Mouse (Mus musculus) midbrain, embryonic 14.5 days (tissue): ENCODE measurements around the gene Ndufa4l2. TPM values are rescaled to one million over a fixed set of nuclear protein-coding genes. Genes with fewer than 3 reads are reported as not detected.

Experiments
- ATAC-seq: fragments of 200-750 bp; cut with Nextera tagmentation; 2 replicates; pipeline ENCODE4 v1.8.0; 2017; ENCODE audit warnings: moderate number of reproducible peaks, moderate library complexity; ENCODE audit not compliant: low FRiP score, low TSS enrichment
- DNase-seq: peaks from one replicate; pipeline ENCODE4 v3.0.0-alpha.2; 2015
- H3K27ac ChIP-seq: fragments of 300-500 bp; sonication (generic); replicated peaks from 2 replicates; pipeline ENCODE4 v1.5.1; 2014; ENCODE audit warnings: mild to moderate bottlenecking, low read depth, low read length, moderate library complexity
- H3K27me3 ChIP-seq: fragments of 300-500 bp; sonication (generic); 2 replicates; pipeline ENCODE4 v1.6.1; 2014; ENCODE audit warnings: low read length, control low read depth, mixed read lengths; ENCODE audit not compliant: control insufficient read depth, insufficient read depth
- H3K36me3 ChIP-seq: fragments of 300-500 bp; sonication (generic); 2 replicates; pipeline ENCODE4 v1.6.1; 2014; ENCODE audit warnings: low read length, control low read depth; ENCODE audit not compliant: control insufficient read depth, insufficient read depth
- H3K4me1 ChIP-seq: fragments of 300-500 bp; sonication (generic); 2 replicates; pipeline ENCODE4 v1.6.1; 2014; ENCODE audit warnings: mild to moderate bottlenecking, antibody characterized with exemption, low read length, control low read depth; ENCODE audit not compliant: control insufficient read depth, insufficient read depth
- H3K4me2 ChIP-seq: fragments of 300-500 bp; sonication (generic); 2 replicates; pipeline ENCODE4 v1.6.1; 2014; ENCODE audit warnings: mild to moderate bottlenecking, low read length, moderate library complexity
- H3K4me3 ChIP-seq: fragments of 300-500 bp; sonication (generic); replicated peaks from 2 replicates; pipeline ENCODE4 v1.5.1; 2014; ENCODE audit warnings: low read depth, low read length
- H3K9ac ChIP-seq: fragments of 300-500 bp; sonication (generic); replicated peaks from 2 replicates; pipeline ENCODE4 v1.6.1; 2014; ENCODE audit warnings: mild to moderate bottlenecking, low read length, moderate library complexity
- H3K9me3 ChIP-seq: fragments of 300-500 bp; sonication (generic); 2 replicates; pipeline ENCODE4 v1.6.1; 2016; ENCODE audit warnings: low read length, control low read depth, mixed read lengths; ENCODE audit not compliant: control insufficient read depth
- WGBS: fragments of 180-500 bp; shearing (Covaris S2); extraction: QIAGEN DNeasy Blood & Tissue Kit; methylation state at CpG from one replicate; pipeline ENCODE4 v1.1.7; 2014; 5-methylcytosine and 5-hydroxymethylcytosine counted together
- polyA plus RNA-seq: library from polyadenylated mRNA; unstranded; fragments of >200 nt; fragmentation: Nextera tagmentation; extraction: Ambion mirVana; gene quantifications from 2 replicates; pipeline ENCODE4 v1.2.1, GENCODE M21; 2014

Gene Ndufa4l2
- polyA plus RNA-seq, 1 experiment from 2014 or later, result 14.2 TPM

- H3K4me1 ChIP-seq, result peaks cover 47% of the 10 kb centered on the region
- ATAC-seq, result no peak
- WGBS, result 90% methylated on average over 25 of the region's 26 CpGs
These were observed 4.4 kb downstream of the Ndufa4l2 start for GRCm38 (mm10) chr10:127519041-127519701.

GRCm38 (mm10) chr10:127519903-127520713 is 5.3 kb downstream of the Ndufa4l2 start:
- H3K27me3 ChIP-seq, result peaks cover 15% of the 10 kb centered on the region
- H3K4me1 ChIP-seq, result peaks cover 46% of the 10 kb centered on the region
- peaks cover 6% of the 10 kb centered on the region; the same call in 1 of the 2 replicates for H3K36me3 ChIP-seq
- no peak overlapping the region for H3K4me3 ChIP-seq
- H3K27ac ChIP-seq, result no peak overlapping the region
- H3K9ac ChIP-seq, result no peak overlapping the region
- WGBS, result 93% methylated on average over 37 of the region's 37 CpGs
- no peak overlapping the region; the same call in 1 of the 2 replicates for H3K4me2 ChIP-seq
- ATAC-seq (no peak), DNase-seq (no peak)
- no peaks in the 10 kb centered on the region for H3K9me3 ChIP-seq

More at GRCm38 (mm10) chr10:127519041-127519701, 4.4 kb downstream of the Ndufa4l2 start:
- Histone ChIP-seq H3K36me3 (peaks cover 6% of the 10 kb centered on the region; the same call in 1 of the 2 replicates), H3K9me3 (no peaks in the 10 kb centered on the region), H3K9ac (no peak overlapping the region), H3K27me3 (peaks cover 10% of the 10 kb centered on the region), H3K4me3 (no peak overlapping the region), H3K27ac (no peak overlapping the region), H3K4me2 (no peak overlapping the region)
- DNase-seq, result no peak

GRCm38 (mm10) chr10:127520714-127521357 is 6.1 kb downstream of the Ndufa4l2 start:
- H3K4me1 ChIP-seq, result peaks cover 45% of the 10 kb centered on the region

GRCm38 (mm10) chr10:127521611-127522080 is 6.9 kb downstream of the Ndufa4l2 start:
- Histone ChIP-seq H3K27ac (no peak overlapping the region), H3K27me3 (peaks cover 26% of the 10 kb centered on the region), H3K4me1 (peaks cover 46% of the 10 kb centered on the region), H3K4me3 (peak overlapping the region; percentile 49), H3K9ac (peak overlapping the region; percentile 50), H3K36me3 (peaks cover 6% of the 10 kb centered on the region; the same call in 1 of the 2 replicates), H3K9me3 (no peaks in the 10 kb centered on the region), H3K4me2 (peak overlapping the region; percentile 81)
- 11% methylated on average over 12 of the region's 12 CpGs for WGBS
- DNase-seq, result no peak
- ATAC-seq, result no peak

More at GRCm38 (mm10) chr10:127520714-127521357, 6.1 kb downstream of the Ndufa4l2 start:
- H3K4me3 ChIP-seq, result no peak overlapping the region
- peak overlapping the region; percentile 81 for H3K4me2 ChIP-seq
- H3K9ac ChIP-seq, result no peak overlapping the region
- peaks cover 21% of the 10 kb centered on the region for H3K27me3 ChIP-seq
- no peak overlapping the region for H3K27ac ChIP-seq
- H3K36me3 ChIP-seq, result peaks cover 6% of the 10 kb centered on the region; the same call in 1 of the 2 replicates
- no peak for DNase-seq
- no peak for ATAC-seq
- WGBS, result 83% methylated on average over 20 of the region's 20 CpGs
- H3K9me3 ChIP-seq, result no peaks in the 10 kb centered on the region

- H3K27ac ChIP-seq, result no peak within 1 kb of the TSS
- DNase-seq, result peak; percentile 99
- H3K27me3 ChIP-seq, result peaks cover 30% of the 10 kb centered on the region
- H3K9ac ChIP-seq, result peak within 1 kb of the TSS; percentile 50
- ATAC-seq, result peak; percentile 59; the same call in 1 of the 2 replicates
- H3K4me1 ChIP-seq, result peaks cover 44% of the 10 kb centered on the region
- H3K4me2 ChIP-seq, result peak within 1 kb of the TSS; percentile 81
- under 1% methylated on average over 21 of the region's 21 CpGs for WGBS
- no peaks in the 10 kb centered on the region for H3K9me3 ChIP-seq
- H3K4me3 ChIP-seq, result peak within 1 kb of the TSS; percentile 49
- H3K36me3 ChIP-seq, result peaks cover 6% of the 10 kb centered on the region; the same call in 1 of the 2 replicates
These were observed 7.4 kb downstream of the Ndufa4l2 start, which contains the start of gene Shmt2 for GRCm38 (mm10) chr10:127522088-127522581. Gene Shmt2 (minus strand): TSS chr10:127522444.

- DNase-seq, result no peak
- peak; percentile 26; the same call in 1 of the 2 replicates for ATAC-seq
- H3K27ac ChIP-seq, result peak overlapping the region; percentile 46
- peaks cover 61% of the 10 kb centered on the region for H3K4me1 ChIP-seq
- H3K9ac ChIP-seq, result no peak overlapping the region; the same call in 1 of the 2 replicates
- peaks cover 53% of the 10 kb centered on the region for H3K27me3 ChIP-seq
- no peak overlapping the region for H3K4me3 ChIP-seq
- no peaks in the 10 kb centered on the region for H3K36me3 ChIP-seq
- peak overlapping the region; percentile 76 for H3K4me2 ChIP-seq
- WGBS, result under 1% methylated on average over 23 of the region's 23 CpGs
- H3K9me3 ChIP-seq, result no peaks in the 10 kb centered on the region
These were observed 10.0 kb downstream of the Ndufa4l2 start for GRCm38 (mm10) chr10:127524646-127525255.

- Histone ChIP-seq H3K9me3 (no peaks in the 10 kb centered on the region), H3K4me2 (peak overlapping the region; percentile 76), H3K9ac (peak overlapping the region; percentile 36; the same call in 1 of the 2 replicates), H3K36me3 (no peaks in the 10 kb centered on the region), H3K27me3 (peaks cover 62% of the 10 kb centered on the region), H3K4me3 (peak overlapping the region; percentile 16), H3K4me1 (peaks cover 70% of the 10 kb centered on the region), H3K27ac (peak overlapping the region; percentile 79; the same call in 1 of the 2 replicates)
- DNase-seq, result no peak
- ATAC-seq, result no peak
- 2% methylated on average over 26 of the region's 26 CpGs for WGBS
These were observed 11.3 kb downstream of the Ndufa4l2 start for GRCm38 (mm10) chr10:127526048-127526447.
